Mouse (Mus musculus): ENCODE results near the gene Acsl6. TPM values are rescaled to one million over a fixed set of nuclear protein-coding genes. Genes with fewer than 3 reads are reported as not detected.
A peak's percentile ranks its signal among the peaks of the same experiment; 100 is the strongest.

Acsl6 gene
- 0.14 TPM for polyA plus RNA-seq (2012; fragmentation: generic; extraction: Trizol)
- long read RNA-seq, experiment 1, partial matches to known transcripts, result 0 of 1 reads
- long read RNA-seq, experiment 1, other reads (novel, unspliced or antisense), result 1 of 1 reads
- long read RNA-seq, experiment 2, full-length matches to known transcripts, result 2 of 2 reads
- long read RNA-seq, experiment 2, partial matches to known transcripts, result 0 of 2 reads
- long read RNA-seq, experiment 2, other reads (novel, unspliced or antisense), result 0 of 2 reads

- Histone ChIP-seq H3K79me3 (ENCODE audit: low read depth) (no peaks in the 10 kb centered on the region), H3K36me3 (ENCODE audit: control insufficient read depth, insufficient read depth) (no peaks in the 10 kb centered on the region), H3ac (ENCODE audit: control insufficient read depth, insufficient read length, low read depth) (no peak within 1 kb of the TSS), H3K4me3 (ENCODE audit: insufficient read depth, poor library complexity, severe bottlenecking) (no peak within 1 kb of the TSS), H3K79me2 (ENCODE audit: control insufficient read depth, insufficient read depth) (no peaks in the 10 kb centered on the region), H3K27me3 (ENCODE audit: control insufficient read depth, insufficient read depth, insufficient read length) (peaks cover 4% of the 10 kb centered on the region)
- TF ChIP-seq FOSL1 (IDR thresholded peaks at IDR 0.05; ENCODE audit: insufficient read depth, low read length, poor library complexity, severe bottlenecking) (no peak), MYOD1 (IDR thresholded peaks at IDR 0.05; ENCODE audit: control insufficient read depth, insufficient read length, low read depth) (no peak), MYOG (IDR thresholded peaks at IDR 0.05; ENCODE audit: control insufficient read depth, extremely low read depth, insufficient read length) (no peak), MAX (IDR thresholded peaks at IDR 0.05) (no peak), USF1 (IDR thresholded peaks at IDR 0.05; ENCODE audit: low read depth) (no peak), CEBPB (IDR thresholded peaks at IDR 0.05; ENCODE audit: low read depth) (no peak)
Observed at GRCm38 (mm10) chr11:54303728-54304470, at the start of gene Acsl6. TSS of gene Acsl6 (plus strand) at chr11:54303798.

- no peaks in the 10 kb centered on the region for H3K36me3 ChIP-seq (ENCODE audit: control insufficient read depth, insufficient read depth)
- H3K79me3 ChIP-seq (ENCODE audit: low read depth), result no peaks in the 10 kb centered on the region
- H3K79me2 ChIP-seq (ENCODE audit: control insufficient read depth, insufficient read depth), result no peaks in the 10 kb centered on the region
- H3K27me3 ChIP-seq (ENCODE audit: control insufficient read depth, insufficient read depth, insufficient read length), result no peaks in the 10 kb centered on the region
- no peak overlapping the region for H3K4me3 ChIP-seq (ENCODE audit: insufficient read depth, poor library complexity, severe bottlenecking)
- TF ChIP-seq MAX (IDR thresholded peaks at IDR 0.05) (no peak), CTCF (IDR thresholded peaks at IDR 0.05; ENCODE audit: control insufficient read depth, insufficient read depth, insufficient read length) (peak; percentile 9)
- H3ac ChIP-seq (ENCODE audit: control insufficient read depth, insufficient read length, low read depth), result no peak overlapping the region
Observed at GRCm38 (mm10) chr11:54254114-54254513, 49.5 kb upstream of the Acsl6 start.

- Histone ChIP-seq H3K4me3 (ENCODE audit: insufficient read depth, poor library complexity, severe bottlenecking) (no peak overlapping the region), H3K27me3 (ENCODE audit: control insufficient read depth, insufficient read depth, insufficient read length) (no peaks in the 10 kb centered on the region), H3K79me3 (ENCODE audit: low read depth) (no peaks in the 10 kb centered on the region), H3ac (ENCODE audit: control insufficient read depth, insufficient read length, low read depth) (no peak overlapping the region), H3K36me3 (ENCODE audit: control insufficient read depth, insufficient read depth) (no peaks in the 10 kb centered on the region), H3K79me2 (ENCODE audit: control insufficient read depth, insufficient read depth) (no peaks in the 10 kb centered on the region)
- peak; percentile 57 for TF ChIP-seq MYOD1 (IDR thresholded peaks at IDR 0.05; ENCODE audit: control insufficient read depth, insufficient read length, low read depth)
- no peak for TF ChIP-seq MYOG (IDR thresholded peaks at IDR 0.05; ENCODE audit: control insufficient read depth, extremely low read depth, insufficient read length)
- TF ChIP-seq CTCF (IDR thresholded peaks at IDR 0.05; ENCODE audit: control insufficient read depth, insufficient read depth, insufficient read length), result peak; percentile 83
Observed at GRCm38 (mm10) chr11:54256624-54257376, 46.8 kb upstream of the Acsl6 start.

- no peaks in the 10 kb centered on the region for H3K27me3 ChIP-seq (ENCODE audit: control insufficient read depth, insufficient read depth, insufficient read length)
- no peak overlapping the region for H3ac ChIP-seq (ENCODE audit: control insufficient read depth, insufficient read length, low read depth)
- H3K4me3 ChIP-seq (ENCODE audit: insufficient read depth, poor library complexity, severe bottlenecking), result no peak overlapping the region
- no peaks in the 10 kb centered on the region for H3K79me2 ChIP-seq (ENCODE audit: control insufficient read depth, insufficient read depth)
- H3K36me3 ChIP-seq (ENCODE audit: control insufficient read depth, insufficient read depth), result no peaks in the 10 kb centered on the region
- no peak for TF ChIP-seq USF1 (IDR thresholded peaks at IDR 0.05; ENCODE audit: low read depth)
- TF ChIP-seq MAX (IDR thresholded peaks at IDR 0.05), result no peak
- no peak for TF ChIP-seq MYOD1 (IDR thresholded peaks at IDR 0.05; ENCODE audit: control insufficient read depth, insufficient read length, low read depth)
- no peak for TF ChIP-seq FOSL1 (IDR thresholded peaks at IDR 0.05; ENCODE audit: insufficient read depth, low read length, poor library complexity, severe bottlenecking)
- TF ChIP-seq CTCF (IDR thresholded peaks at IDR 0.05; ENCODE audit: control insufficient read depth, insufficient read depth, insufficient read length), result no peak
- TF ChIP-seq MYOG (IDR thresholded peaks at IDR 0.05; ENCODE audit: control insufficient read depth, extremely low read depth, insufficient read length), result no peak
- TF ChIP-seq CEBPB (IDR thresholded peaks at IDR 0.05; ENCODE audit: low read depth), result no peak
- H3K79me3 ChIP-seq (ENCODE audit: low read depth), result no peaks in the 10 kb centered on the region
Observed at GRCm38 (mm10) chr11:54263405-54264031, 40.1 kb upstream of the Acsl6 start.

- no peak overlapping the region for H3ac ChIP-seq (ENCODE audit: control insufficient read depth, insufficient read length, low read depth)
- H3K27me3 ChIP-seq (ENCODE audit: control insufficient read depth, insufficient read depth, insufficient read length), result no peaks in the 10 kb centered on the region
- no peak overlapping the region for H3K4me3 ChIP-seq (ENCODE audit: insufficient read depth, poor library complexity, severe bottlenecking)
- no peaks in the 10 kb centered on the region for H3K79me2 ChIP-seq (ENCODE audit: control insufficient read depth, insufficient read depth)
- no peaks in the 10 kb centered on the region for H3K36me3 ChIP-seq (ENCODE audit: control insufficient read depth, insufficient read depth)
- TF ChIP-seq FOSL1 (IDR thresholded peaks at IDR 0.05; ENCODE audit: insufficient read depth, low read length, poor library complexity, severe bottlenecking), result no peak
- TF ChIP-seq CTCF (IDR thresholded peaks at IDR 0.05; ENCODE audit: control insufficient read depth, insufficient read depth, insufficient read length), result no peak
- no peak for TF ChIP-seq USF1 (IDR thresholded peaks at IDR 0.05; ENCODE audit: low read depth)
- no peak for TF ChIP-seq CEBPB (IDR thresholded peaks at IDR 0.05; ENCODE audit: low read depth)
- no peak for TF ChIP-seq MAX (IDR thresholded peaks at IDR 0.05)
- no peak for TF ChIP-seq MYOG (IDR thresholded peaks at IDR 0.05; ENCODE audit: control insufficient read depth, extremely low read depth, insufficient read length)
- no peak for TF ChIP-seq MYOD1 (IDR thresholded peaks at IDR 0.05; ENCODE audit: control insufficient read depth, insufficient read length, low read depth)
- H3K79me3 ChIP-seq (ENCODE audit: low read depth), result no peaks in the 10 kb centered on the region
Observed at GRCm38 (mm10) chr11:54264542-54264941, 39.1 kb upstream of the Acsl6 start.
